Mouse (Mus musculus): Measurements from ENCODE around the gene Avil.

Gene Avil

DNA sequence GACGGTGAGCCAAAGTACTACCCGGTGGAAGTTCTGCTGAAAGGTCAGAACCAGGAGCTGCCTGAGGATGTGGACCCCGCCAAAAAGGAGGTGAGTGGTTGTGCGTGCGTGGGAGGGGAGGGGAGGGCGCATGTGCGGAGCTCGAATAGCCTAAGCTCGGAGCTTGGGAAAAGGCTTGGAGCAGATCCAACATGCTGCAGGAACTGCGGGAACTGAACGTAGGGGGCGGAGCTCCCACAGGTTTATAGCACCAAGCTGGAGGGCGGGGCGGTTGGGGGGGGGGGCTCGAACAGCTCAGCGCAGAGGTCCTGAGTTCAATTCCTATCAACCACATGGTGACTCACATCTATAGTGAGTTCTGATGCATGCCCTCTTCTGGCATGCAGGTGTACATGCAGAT is 17.9 kb downstream of the Avil start:
- DNase-seq (ENCODE audit: low spot score in 2 of 2) = no peak

GRCm38 (mm10) chr10:127030336-127031296 is 30.1 kb downstream of the Avil start, which contains the start of gene Tsfm:
Tsfm (minus strand) TSS chr10:127030840.
- peak; percentile 91 to 95 for DNase-seq (ENCODE audit: low spot score in 2 of 2)

- no peak for DNase-seq (ENCODE audit: low spot score in 2 of 2)
These were observed 32.8 kb downstream of the Avil start for GRCm38 (mm10) chr10:127033301-127033741.

DNA sequence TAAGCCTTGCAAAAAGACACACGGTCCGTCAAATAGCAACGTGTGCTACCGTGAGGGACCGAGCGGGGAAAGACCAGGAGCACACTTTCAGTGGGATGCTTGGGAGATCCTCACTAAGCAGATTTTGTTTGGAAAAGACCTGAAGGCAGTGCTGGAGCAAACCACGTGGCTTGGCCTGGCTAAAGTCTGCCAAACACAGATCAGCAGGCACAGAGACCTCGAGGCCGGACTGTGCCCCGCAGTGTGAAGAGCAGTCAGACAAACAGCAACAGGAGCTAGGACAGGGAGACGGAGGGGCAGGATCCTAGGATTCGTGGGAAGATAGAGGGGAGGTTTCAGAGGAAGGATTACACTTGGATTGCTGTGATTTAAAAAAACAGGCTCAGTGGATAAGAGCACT is 35.8 kb downstream of the Avil start:
- DNase-seq (ENCODE audit: low spot score in 2 of 2) = no peak

- no peak for DNase-seq (ENCODE audit: low spot score in 2 of 2)
These were observed 37.1 kb downstream of the Avil start for GRCm38 (mm10) chr10:127037641-127038040.

DNA sequence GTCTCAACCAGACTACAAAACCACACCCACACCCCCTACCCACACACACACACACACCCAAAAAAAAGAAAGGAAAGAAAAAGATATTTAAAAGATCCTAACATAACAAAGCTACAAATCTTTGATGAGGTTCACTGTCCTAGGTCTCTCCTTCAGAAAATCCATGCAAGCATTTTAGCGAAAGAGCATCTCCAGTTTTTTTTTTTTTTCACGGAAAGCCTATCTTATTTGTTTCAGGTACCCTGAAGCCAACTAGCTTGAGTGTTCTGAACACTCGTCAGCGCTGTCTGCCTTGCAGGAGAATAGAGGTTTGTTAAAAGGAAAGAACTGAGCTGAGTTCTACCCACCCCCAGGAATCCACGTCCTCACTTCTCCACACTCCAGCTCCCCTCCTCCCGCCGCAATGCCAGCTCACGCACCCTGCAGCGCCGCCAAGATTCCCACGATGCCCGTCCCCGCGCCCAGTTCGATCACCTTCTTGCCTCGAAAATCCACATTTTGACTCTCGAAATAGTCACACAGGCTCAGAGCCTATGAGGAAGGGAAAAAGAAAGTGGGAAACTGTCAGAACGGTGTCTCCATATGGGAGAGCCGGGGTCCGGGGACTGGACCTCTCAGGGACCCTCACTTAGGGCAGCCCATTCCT is 40.2 kb downstream of the Avil start:
- DNase-seq (ENCODE audit: low spot score in 2 of 2) = no peak

GRCm38 (mm10) chr10:127041274-127041766 is 40.8 kb downstream of the Avil start, which contains the start of the genes Mettl1 and Eef1akmt3:
Mettl1 (plus strand) TSS chr10:127041414.
Eef1akmt3 (minus strand) TSS chr10:127041513.
- peak in 1 of 2 experiments; percentile 38 for DNase-seq (ENCODE audit: low spot score in 2 of 2)

GRCm38 (mm10) chr10:127041774-127042338 is 41.3 kb downstream of the Avil start:
- DNase-seq (ENCODE audit: low spot score in 2 of 2) = peak; percentile 81 to 92

DNA sequence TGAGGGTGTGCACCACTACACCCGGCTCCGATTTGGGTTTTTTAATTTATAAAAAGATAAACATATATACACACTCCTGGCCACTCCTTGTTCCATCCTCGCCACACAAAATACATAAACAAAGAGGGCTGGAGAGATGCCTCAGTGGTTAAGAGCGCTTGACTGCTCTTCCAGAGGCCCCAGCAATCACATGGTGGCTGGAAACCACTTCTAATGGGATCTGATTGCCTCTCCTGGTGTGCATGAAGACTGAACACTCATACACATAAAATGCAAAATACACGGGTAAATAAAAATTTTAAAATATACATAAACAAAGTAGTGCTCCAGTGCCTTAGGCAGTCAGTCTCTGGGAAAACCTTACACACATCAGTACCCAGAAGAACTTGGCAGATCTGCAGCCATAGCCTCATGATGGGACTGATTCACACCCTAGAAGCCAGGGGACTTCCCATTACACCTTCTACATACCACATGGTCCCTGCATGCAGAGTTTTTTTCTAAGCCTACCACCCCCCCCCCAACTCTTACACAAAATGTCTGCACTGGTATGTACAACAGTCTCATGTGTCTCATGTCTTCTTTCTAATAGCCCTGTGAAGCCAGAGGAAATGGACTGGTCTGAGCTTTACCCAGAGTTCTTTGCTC is 42.1 kb downstream of the Avil start:
- no peak for DNase-seq (ENCODE audit: low spot score in 2 of 2)

DNA sequence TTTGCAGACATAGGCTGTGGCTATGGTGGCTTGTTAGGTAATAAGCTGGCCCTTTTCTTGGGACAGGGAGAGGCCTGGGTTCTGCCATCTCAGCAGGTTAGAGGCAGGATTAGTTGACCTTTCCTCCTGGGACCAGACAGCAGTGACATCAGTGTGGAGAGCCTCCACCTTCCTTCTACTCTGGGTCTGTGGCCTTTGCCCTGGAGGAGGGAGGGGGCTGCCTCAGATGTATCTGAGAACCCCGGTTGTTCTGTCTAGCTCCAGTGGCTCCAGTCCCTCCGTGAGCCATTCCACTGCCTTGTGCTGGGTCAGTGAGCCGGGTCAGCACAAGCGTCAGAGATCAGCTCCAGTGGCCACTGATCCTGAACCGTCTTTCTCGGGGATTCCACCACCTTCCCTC is 42.7 kb downstream of the Avil start:
- DNase-seq (ENCODE audit: low spot score in 2 of 2) = no peak

GRCm38 (mm10) chr10:127047954-127048353 is 47.4 kb downstream of the Avil start, which contains the start of gene Cyp27b1:
Cyp27b1 (plus strand) TSS chr10:127048250.
- no peak for DNase-seq (ENCODE audit: low spot score in 2 of 2)

DNA sequence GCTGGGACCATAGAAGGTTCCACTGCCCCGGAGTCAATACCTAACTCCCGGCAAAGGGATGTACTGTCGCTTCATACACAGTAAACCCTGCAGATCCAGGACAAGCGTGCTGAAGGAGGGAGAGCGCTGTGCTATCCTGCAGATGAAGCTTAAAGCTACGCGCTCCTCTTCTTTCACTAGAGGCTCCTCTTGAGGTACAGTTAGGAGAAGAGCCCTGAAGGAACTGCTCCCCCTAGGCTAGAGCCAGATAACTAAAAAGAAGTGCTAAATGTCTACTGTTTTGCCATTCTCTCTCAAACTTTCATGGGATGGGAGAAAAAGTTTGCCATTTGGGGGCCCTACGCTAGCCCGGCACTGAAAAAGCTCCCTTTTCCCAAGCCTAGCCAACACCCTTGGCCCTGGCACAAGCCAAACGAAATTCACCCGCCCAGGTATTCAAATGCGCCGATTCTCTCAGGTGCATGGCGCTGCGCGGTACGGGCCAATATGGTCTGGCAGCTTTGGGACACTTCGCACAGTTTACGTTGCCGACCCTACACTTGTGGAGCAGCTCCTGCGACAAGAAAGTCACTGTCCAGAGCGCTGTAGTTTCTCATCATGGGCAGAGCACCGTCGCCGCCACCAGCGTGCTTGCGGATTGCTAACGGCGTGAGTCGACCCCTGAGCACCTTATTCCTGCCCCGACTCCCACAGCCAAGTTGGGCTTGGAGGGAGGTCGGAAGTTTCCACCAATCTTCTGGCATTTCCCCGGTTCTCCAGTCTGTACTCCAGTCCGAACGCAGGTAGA is 48.3 kb downstream of the Avil start:
- no peak for DNase-seq (ENCODE audit: low spot score in 2 of 2)

- DNase-seq (ENCODE audit: low spot score in 2 of 2) = no peak
These were observed 49.0 kb downstream of the Avil start for GRCm38 (mm10) chr10:127049395-127050118.

GRCm38 (mm10) chr10:127050119-127050474 is 49.6 kb downstream of the Avil start:
- DNase-seq (ENCODE audit: low spot score in 2 of 2) = no peak

GRCm38 (mm10) chr10:127054646-127055045 is 54.1 kb downstream of the Avil start:
- no peak for DNase-seq (ENCODE audit: low spot score in 2 of 2)

GRCm38 (mm10) chr10:127055406-127055805 is 54.9 kb downstream of the Avil start:
- no peak for DNase-seq (ENCODE audit: low spot score in 2 of 2)

- DNase-seq (ENCODE audit: low spot score in 2 of 2) = no peak
These were observed 56.0 kb downstream of the Avil start for GRCm38 (mm10) chr10:127056490-127056889.

GRCm38 (mm10) chr10:127058161-127058560 is 57.7 kb downstream of the Avil start:
- DNase-seq (ENCODE audit: low spot score in 2 of 2) = peak; percentile 72 to 86

DNA sequence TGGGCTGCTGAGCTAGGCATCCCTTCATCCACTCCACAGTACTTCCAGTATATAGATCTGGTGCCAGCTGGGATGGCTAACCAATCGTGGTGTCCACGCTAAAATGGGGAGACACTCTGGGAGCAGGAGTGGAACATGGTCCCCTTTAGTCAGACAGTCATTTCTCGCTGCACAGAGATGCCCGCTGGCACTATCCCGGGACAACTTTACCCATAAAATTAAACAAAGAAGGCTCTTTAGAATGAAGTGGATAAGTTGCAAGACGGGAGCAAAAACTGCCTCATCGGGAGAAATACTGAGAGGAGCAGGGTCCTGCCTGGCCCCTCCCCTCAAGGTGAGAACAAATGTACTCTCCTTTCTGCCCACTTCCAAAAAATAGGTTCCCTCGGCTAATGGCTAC is 58.2 kb downstream of the Avil start:
- DNase-seq (ENCODE audit: low spot score in 2 of 2) = no peak

All from cerebellum, postnatal 4 days (tissue).